Mouse (Mus musculus) heart, adult 2 months (tissue): ENCODE measurements around the gene Olfr1174-ps.

Experiments used
- EP300 ChIP-seq: fragments of 200-500 bp; IDR thresholded peaks from 2 replicates; pipeline ENCODE4 v1.6.1; 2011; ENCODE audit warnings: low read depth, low read length, control low read depth; ENCODE audit not compliant: insufficient read depth
- POLR2A ChIP-seq: fragments of 200-500 bp; IDR thresholded peaks from 2 replicates; pipeline ENCODE4 v1.6.1; 2011; ENCODE audit warnings: mild to moderate bottlenecking, low read depth, low read length, control low read depth; ENCODE audit not compliant: insufficient read depth

- no peak for TF ChIP-seq EP300
- TF ChIP-seq POLR2A = no peak
These were observed 31.5 kb upstream of the Olfr1174-ps start, which contains the start of gene Olfr1177-ps for GRCm38 (mm10) chr2:88346392-88346791.
